Comparison of ENCODE assay signal across 16 mouse cellular contexts in the genomic region with DNA sequence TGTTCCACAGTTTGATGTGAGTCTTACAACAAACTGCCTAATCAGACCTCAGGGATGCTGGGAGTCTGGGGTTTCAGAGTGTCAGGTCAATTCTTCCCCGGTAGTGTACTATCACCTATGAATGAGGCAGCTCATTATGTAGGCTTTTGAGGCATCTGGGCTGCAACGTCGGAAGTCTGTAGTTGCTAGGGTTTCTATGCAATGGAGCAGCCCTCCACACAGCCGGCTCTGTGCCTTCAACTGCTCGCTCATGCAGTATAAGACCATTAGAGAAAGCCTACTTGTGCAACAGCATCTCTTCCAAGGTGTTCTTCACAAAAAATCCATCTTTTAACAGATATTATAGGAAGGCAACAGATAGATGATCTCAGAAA.
A peak's percentile ranks its signal among the peaks of the same experiment; 100 is the strongest.
DNase-seq lines count a peak whose midpoint lies in the region; ATAC-seq and TF ChIP-seq lines count a peak whose summit lies in the region.
"Had no signal": no experiment of that assay in that cellular context is flagged by ENCODE, and none has a peak within 500 bp of the region (broad histone marks: within the 10 kb centered on the region; RNA-seq: fewer than 3 reads in every experiment).

No protein-coding gene starts in this region.

- peaks cover 29% of the 10 kb centered on the region for H3K4me1 ChIP-seq in forebrain, embryonic 13.5 days
- H3K4me1 ChIP-seq in forebrain, postnatal 0 days (ENCODE audit: insufficient read depth) = peaks cover 17% of the 10 kb centered on the region
- H3K4me1 ChIP-seq in midbrain, embryonic 16.5 days (ENCODE audit: control insufficient read depth, insufficient read depth, low read length) = peaks cover 10% of the 10 kb centered on the region
- H3K4me1 ChIP-seq: embryonic facial prominence, embryonic 15.5 days; limb, embryonic 13.5 days had no signal

- peak; percentile 63 for ATAC-seq in forebrain, embryonic 13.5 days
- peak; percentile 60; the same call in 1 of the 2 replicates for ATAC-seq in forebrain, postnatal 0 days
- ATAC-seq in midbrain, embryonic 16.5 days = 0 out of 2 replicates have a peak, but pooled peaks have one; percentile 54

- peak overlapping the region; percentile 49; the same call in 1 of the 2 replicates for H3K27ac ChIP-seq in forebrain, embryonic 13.5 days
- 0 out of 2 replicates have a peak overlapping the region, but pooled peaks have one; percentile 30 for H3K27ac ChIP-seq in forebrain, postnatal 0 days (ENCODE audit: low read depth, low read length)
- H3K27ac ChIP-seq in midbrain, embryonic 16.5 days (ENCODE audit: low read length) = peak overlapping the region; percentile 55; the same call in 1 of the 2 replicates
- H3K27ac ChIP-seq: embryonic facial prominence, embryonic 15.5 days; limb, embryonic 13.5 days; liver, embryonic 14.5 days had no signal

- H3K4me3 ChIP-seq in forebrain, embryonic 13.5 days = no peak overlapping the region
- no peak overlapping the region for H3K4me3 ChIP-seq in forebrain, postnatal 0 days (ENCODE audit: low read depth, low read length)
- H3K4me3 ChIP-seq in midbrain, embryonic 16.5 days (ENCODE audit: low read depth, low read length) = no peak overlapping the region
- H3K4me3 ChIP-seq: embryonic facial prominence, embryonic 15.5 days; limb, embryonic 13.5 days had no signal

- H3K27me3 ChIP-seq in forebrain, embryonic 13.5 days = no peaks in the 10 kb centered on the region
- H3K27me3 ChIP-seq in forebrain, postnatal 0 days (ENCODE audit: insufficient read depth, low read length) = no peaks in the 10 kb centered on the region
- no peaks in the 10 kb centered on the region for H3K27me3 ChIP-seq in midbrain, embryonic 16.5 days (ENCODE audit: control insufficient read depth, insufficient read depth, low read depth, low read length)
- H3K27me3 ChIP-seq: embryonic facial prominence, embryonic 15.5 days; limb, embryonic 13.5 days had no signal

- TF ChIP-seq CTCF in forebrain, postnatal 0 days (IDR thresholded peaks at IDR 0.05; ENCODE audit: low read depth) = no peak

- 12% methylated on average over 5 of the region's 5 CpGs for WGBS in forebrain, embryonic 13.5 days
- 16% methylated on average over 5 of the region's 5 CpGs for WGBS in forebrain, postnatal 0 days
- 17% methylated on average over 5 of the region's 5 CpGs for WGBS in midbrain, embryonic 16.5 days

- H3K9me3 ChIP-seq in forebrain, embryonic 13.5 days (replicated peaks) = no peaks in the 10 kb centered on the region
- no peaks in the 10 kb centered on the region for H3K9me3 ChIP-seq in forebrain, postnatal 0 days (ENCODE audit: low read length)
- H3K9me3 ChIP-seq in midbrain, embryonic 16.5 days (replicated peaks; ENCODE audit: control insufficient read depth, low read length, poor library complexity, severe bottlenecking) = no peaks in the 10 kb centered on the region
- H3K9me3 ChIP-seq: embryonic facial prominence, embryonic 15.5 days; limb, embryonic 13.5 days had no signal

- no peak overlapping the region for H3K9ac ChIP-seq in forebrain, embryonic 13.5 days
- no peak overlapping the region for H3K9ac ChIP-seq in forebrain, postnatal 0 days
- H3K9ac ChIP-seq in midbrain, embryonic 16.5 days (ENCODE audit: low read depth, low read length) = no peak overlapping the region
- H3K9ac ChIP-seq: embryonic facial prominence, embryonic 15.5 days; limb, embryonic 13.5 days; liver, embryonic 14.5 days had no signal

- peak; percentile 9 for DNase-seq in layer of hippocampus, adult 9-11 months
- DNase-seq in layer of hippocampus, adult 9-10 months (ENCODE audit: low spot score) = no peak
- peak; percentile 50 for DNase-seq in forebrain, postnatal 0 days
- DNase-seq in yolk sac, embryonic 10.5 days (ENCODE audit: low spot score) = no peak
- DNase-seq in spleen, adult 18-20 months = no peak
- DNase-seq: adrenal gland, postnatal 36 days; cerebellum, adult 9-10 months; gastrocnemius, postnatal 25 days; heart, postnatal 10 days; thymus, adult 18-20 months had no signal

- H3K4me2 ChIP-seq in forebrain, embryonic 13.5 days = no peak overlapping the region
- H3K4me2 ChIP-seq in forebrain, postnatal 0 days (ENCODE audit: low read depth) = no peak overlapping the region
- no peak overlapping the region for H3K4me2 ChIP-seq in midbrain, embryonic 16.5 days (ENCODE audit: low read length)
- H3K4me2 ChIP-seq: embryonic facial prominence, embryonic 15.5 days; limb, embryonic 13.5 days had no signal

- H3K36me3 ChIP-seq in forebrain, embryonic 13.5 days (ENCODE audit: poor library complexity, severe bottlenecking) = no peaks in the 10 kb centered on the region
- H3K36me3 ChIP-seq in forebrain, postnatal 0 days (ENCODE audit: insufficient read depth) = no peaks in the 10 kb centered on the region
- H3K36me3 ChIP-seq in midbrain, embryonic 16.5 days (ENCODE audit: control insufficient read depth, insufficient read depth, low read length) = no peaks in the 10 kb centered on the region
- H3K36me3 ChIP-seq: embryonic facial prominence, embryonic 15.5 days; G1E; limb, embryonic 13.5 days had no signal

Comparison
In these comparisons a context has a peak if more than half of its experiments do, and no peak if none do; other contexts are left out.
1. DNase-seq: peak in layer of hippocampus, adult 9-11 months (single experiment) and forebrain, postnatal 0 days (single experiment); none in layer of hippocampus, adult 9-10 months (single experiment), yolk sac, embryonic 10.5 days (single experiment) and spleen, adult 18-20 months (0 of 2).
2. Peak in every context shown above with its lines, with median percentiles within 50 percentile points of each other: ATAC-seq and H3K27ac ChIP-seq.